8 mouse cellular contexts compared by ENCODE assay signal in genomic region chr12:85373591-85374560, GRCm38 (mm10). TPM values are rescaled to one million over a fixed set of nuclear protein-coding genes. Genes with fewer than 3 reads are reported as not detected.
DNase-seq lines count a peak whose midpoint lies in the region; ATAC-seq lines count a peak whose summit lies in the region.

No protein-coding gene starts in this region.

- peak overlapping the region; percentile 90 for H3K9ac ChIP-seq in forebrain, embryonic 16.5 days (replicated peaks; ENCODE audit: low read depth, low read length)

- H3K27ac ChIP-seq in forebrain, embryonic 16.5 days (ENCODE audit: low read length) = peak overlapping the region; percentile 55

- no peaks in the 10 kb centered on the region for H3K27me3 ChIP-seq in forebrain, embryonic 16.5 days (replicated peaks; ENCODE audit: control insufficient read depth, insufficient read depth, low read length)

- peak; percentile 41 for DNase-seq in MEL-GATA-1-ER (ENCODE audit: extremely low read depth, low read depth)
- DNase-seq in cerebellum, adult 11-12 months = peak; percentile 65
- DNase-seq in layer of hippocampus, adult 9-11 months = peak; percentile 53
- peak; percentile 66 for DNase-seq in lung, postnatal 25 days (ENCODE audit: low spot score)
- DNase-seq in ovary, postnatal 36 days (ENCODE audit: low spot score) = peak; percentile 77
- peak; percentile 77 for DNase-seq in thymus, postnatal 25 days

- H3K36me3 ChIP-seq in forebrain, embryonic 16.5 days (ENCODE audit: control insufficient read depth, insufficient read depth) = no peaks in the 10 kb centered on the region

- H3K4me1 ChIP-seq in forebrain, embryonic 16.5 days (replicated peaks; ENCODE audit: control insufficient read depth, insufficient read depth, low read length) = peaks cover 20% of the 10 kb centered on the region

- ATAC-seq in forebrain, embryonic 16.5 days = peak; percentile 57
- peak; percentile 28 to 63; a peak in 2 of 4 replicates for ATAC-seq in hematopoietic stem cell, adult 5-6 weeks (replicated peaks in 1 of 2; ENCODE audit: insufficient read depth in 1 of 2, low FRiP score in 2 of 2, low TSS enrichment in 1 of 2, low read depth in 1 of 2, poor library complexity in 2 of 2, severe bottlenecking in 2 of 2)

- no peaks in the 10 kb centered on the region for H3K9me3 ChIP-seq in forebrain, embryonic 16.5 days (ENCODE audit: control insufficient read depth, low read length)

- 1% methylated on average over 47 of the region's 53 CpGs for WGBS in forebrain, embryonic 16.5 days

- peak overlapping the region; percentile 91 for H3K4me3 ChIP-seq in forebrain, embryonic 16.5 days (replicated peaks; ENCODE audit: low read length)

- peak overlapping the region; percentile 90 for H3K4me2 ChIP-seq in forebrain, embryonic 16.5 days (ENCODE audit: low read length)

RNA-seq across cellular contexts. Expression of gene Tmed10, which starts 0.8 kb away (rescaled TPM):
- 150 and 175 TPM in 2 replicates for polyA plus RNA-seq in forebrain, embryonic 16.5 days (2015; fragmentation: Nextera tagmentation; extraction: Ambion mirVana)
- total RNA-seq in hematopoietic stem cell, adult 5-6 weeks (2017) = 90.3 and 111 TPM in 2 replicates

RNA-seq across cellular contexts. Expression of gene Nek9, which starts 34.7 kb away (rescaled TPM):
- 13.2 and 13.9 TPM in 2 replicates for polyA plus RNA-seq in forebrain, embryonic 16.5 days (2015; fragmentation: Nextera tagmentation; extraction: Ambion mirVana)
- total RNA-seq in hematopoietic stem cell, adult 5-6 weeks (2017) = 31.6 and 40.9 TPM in 2 replicates

Comparison
In these comparisons a context has a peak if more than half of its experiments do, and no peak if none do; other contexts are left out.
1. Peak in every context shown above with its lines: DNase-seq, ATAC-seq, H3K4me3 ChIP-seq and H3K27ac ChIP-seq.